In the genomic region with DNA sequence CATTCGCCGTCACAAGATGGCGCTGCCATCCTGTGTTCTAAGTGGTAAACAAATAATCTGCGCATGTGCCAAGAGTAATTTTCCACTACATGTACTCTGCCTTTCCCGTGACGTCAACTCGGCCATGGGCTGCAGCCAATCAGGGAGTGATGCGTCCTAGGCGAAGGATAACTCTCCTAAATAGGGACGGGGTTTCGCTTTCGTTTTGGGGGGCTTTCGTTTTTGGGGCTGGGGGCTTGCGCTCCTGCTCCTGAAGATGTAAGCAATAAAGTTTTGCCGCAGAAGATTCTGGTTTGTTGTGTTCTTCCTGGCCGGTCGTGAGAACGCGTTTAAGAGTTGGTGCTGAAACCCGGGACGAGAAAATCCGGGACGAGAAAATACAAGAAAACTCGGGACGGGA, we compare ENCODE assay signal across 12 mouse cellular contexts. TPM values are rescaled to one million over a fixed set of nuclear protein-coding genes. Genes with fewer than 3 reads are reported as not detected.
"Had no signal": no experiment of that assay in that cellular context is flagged by ENCODE, and none has a peak within 500 bp of the region (broad histone marks: within the 10 kb centered on the region; RNA-seq: fewer than 3 reads in every experiment).

No protein-coding gene starts in this region.

RNA-seq across cellular contexts. Expression of gene Vmn2r35, which starts 25.5 kb away (rescaled TPM):
- total RNA-seq: left cerebral cortex, adult 8-10 months; left cerebral cortex, postnatal 10 days; left cerebral cortex, postnatal 14 days; left cerebral cortex, postnatal 25 days; left cerebral cortex, postnatal 36 days; left cerebral cortex, postnatal 4 days; liver, adult 2 months; megakaryocyte progenitor cell, adult 5-6 weeks; megakaryocyte, adult 5-6 weeks; megakaryocyte-erythroid progenitor cell, adult 5-6 weeks; midbrain, postnatal 0 days; monocyte, adult 5-6 weeks had no signal
